Mouse (Mus musculus): ENCODE results near the gene Tarm1.
A peak's percentile ranks its signal among the peaks of the same experiment; 100 is the strongest.

The Tarm1 gene

GRCm38 (mm10) chr7:3502439-3502838 is at the start of gene Tarm1:
Gene Tarm1 (minus strand): TSS chr7:3502624.
- DNase-seq (ENCODE audit: extremely low spot score, low spot score), result no peak

GRCm38 (mm10) chr7:3505913-3506312 is 3.5 kb upstream of the Tarm1 start:
- no peak for DNase-seq (ENCODE audit: extremely low spot score, low spot score)

GRCm38 (mm10) chr7:3500406-3500805 is 2.0 kb downstream of the Tarm1 start:
- no peak for DNase-seq (ENCODE audit: extremely low spot score, low spot score)

DNA sequence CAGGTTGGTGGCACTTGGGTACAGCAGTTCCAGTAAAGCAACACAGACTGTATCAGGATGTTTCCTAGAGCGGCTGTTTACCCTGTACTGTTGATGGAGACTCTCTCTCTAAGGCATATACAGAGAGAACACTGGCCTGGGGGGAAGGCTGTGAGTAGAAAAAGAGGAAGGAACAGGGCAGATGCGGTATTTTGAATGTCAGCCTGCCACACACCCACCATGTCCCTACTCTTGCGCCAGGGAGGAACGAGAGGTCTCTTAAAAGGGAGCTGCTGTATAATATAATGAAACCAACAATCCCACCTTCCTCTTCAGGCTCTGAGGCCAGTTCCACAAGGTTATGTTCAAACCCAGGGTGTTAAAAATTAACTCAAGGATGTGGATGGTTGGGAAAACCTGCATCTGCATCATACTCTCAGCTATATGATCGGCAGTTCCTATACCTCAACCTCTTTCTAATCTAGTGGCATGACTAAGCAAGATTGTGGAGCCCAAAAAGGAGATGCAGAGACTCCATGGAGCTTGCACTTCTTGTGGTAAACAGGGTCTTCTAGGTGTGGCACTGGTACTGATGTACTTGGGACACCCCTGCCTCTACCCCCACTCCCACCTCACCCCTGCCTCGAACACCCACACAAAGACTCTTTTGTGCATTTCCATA is 20.3 kb downstream of the Tarm1 start:
- no peak for DNase-seq (ENCODE audit: extremely low spot score, low spot score)

GRCm38 (mm10) chr7:3476728-3477127 is 25.7 kb downstream of the Tarm1 start:
- DNase-seq (ENCODE audit: extremely low spot score, low spot score), result no peak

GRCm38 (mm10) chr7:3474291-3475080 is 27.9 kb downstream of the Tarm1 start:
- DNase-seq (ENCODE audit: extremely low spot score, low spot score), result peak; percentile 36

DNA sequence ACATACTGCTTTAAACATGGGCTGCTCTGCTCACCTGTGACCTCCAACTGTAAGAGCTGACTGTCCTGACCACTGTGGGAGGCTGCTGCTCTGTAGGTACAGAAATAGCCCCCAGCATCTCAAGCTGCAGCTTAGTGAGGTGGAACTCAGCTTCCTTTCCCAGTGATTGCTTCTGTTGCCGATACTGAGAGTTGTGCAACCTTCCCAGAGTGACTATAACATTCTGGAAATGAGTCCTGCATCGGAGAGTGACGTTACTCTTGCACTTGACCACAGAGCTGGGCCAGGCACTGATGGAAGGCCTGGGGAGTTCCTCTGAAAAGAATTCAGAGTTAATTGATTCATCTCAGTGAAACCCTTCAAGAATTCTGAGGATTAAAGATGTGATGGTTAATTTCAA is 29.6 kb downstream of the Tarm1 start:
- no peak for DNase-seq (ENCODE audit: extremely low spot score, low spot score)

GRCm38 (mm10) chr7:3468614-3469013 is 33.8 kb downstream of the Tarm1 start:
- no peak for DNase-seq (ENCODE audit: extremely low spot score, low spot score)

DNA sequence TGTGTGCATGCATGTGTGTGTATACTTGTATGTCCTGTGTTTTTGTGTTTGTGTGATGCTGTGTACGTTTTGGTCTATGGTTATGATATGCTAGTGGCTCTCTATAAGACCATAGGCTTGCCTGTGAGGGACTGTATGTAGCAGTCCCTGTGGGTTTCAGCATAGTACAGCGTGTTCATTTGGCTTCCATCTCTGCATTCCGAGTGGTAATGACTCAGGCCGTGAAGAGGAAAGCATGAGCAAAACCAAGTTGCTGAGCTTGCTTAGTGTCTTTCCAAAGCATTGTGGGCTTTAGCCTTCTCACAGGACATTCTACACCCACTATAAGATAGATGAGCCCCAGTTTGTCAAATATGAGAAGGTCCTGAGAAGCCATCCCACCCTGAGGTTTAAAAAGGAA is 39.1 kb downstream of the Tarm1 start:
- no peak for DNase-seq (ENCODE audit: extremely low spot score, low spot score)

- no peak for DNase-seq (ENCODE audit: extremely low spot score, low spot score)
These were observed 42.2 kb downstream of the Tarm1 start for GRCm38 (mm10) chr7:3460261-3460660.

GRCm38 (mm10) chr7:3457841-3458217 is 44.6 kb downstream of the Tarm1 start:
- DNase-seq (ENCODE audit: extremely low spot score, low spot score), result no peak

DNA sequence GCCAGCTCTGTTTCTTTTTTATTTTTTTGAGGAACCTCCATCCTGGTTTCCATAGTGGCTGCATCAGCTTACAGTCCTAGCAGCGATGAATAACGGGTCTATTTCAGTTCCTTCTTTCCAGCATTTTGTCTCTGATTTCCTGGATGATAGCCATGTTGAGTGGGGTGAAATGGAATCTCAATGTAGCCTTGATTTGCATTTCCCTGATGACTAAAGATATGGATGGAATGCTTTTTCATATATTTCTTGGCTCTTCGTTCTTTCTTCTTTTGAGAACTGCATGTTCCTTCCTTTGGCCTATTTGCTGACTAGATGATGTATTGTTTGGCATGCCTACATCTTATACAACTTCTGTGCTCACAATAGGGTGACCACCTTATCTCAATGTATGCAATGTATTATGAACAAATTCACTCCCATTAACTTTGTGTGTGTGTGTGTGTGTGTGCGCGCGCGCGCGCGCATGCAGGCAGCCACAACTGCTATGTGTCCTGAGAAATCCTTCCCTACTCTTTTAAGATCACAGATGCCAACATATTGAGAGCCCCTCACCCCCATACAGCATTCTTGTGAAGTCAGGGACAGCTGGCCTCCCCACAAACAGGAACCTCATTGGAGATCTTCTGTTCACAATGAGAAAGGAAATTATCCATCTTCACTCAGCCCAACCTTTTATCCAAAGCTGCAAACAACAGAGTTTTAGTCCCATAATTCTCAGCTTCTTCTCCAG is 45.1 kb downstream of the Tarm1 start:
- DNase-seq (ENCODE audit: extremely low spot score, low spot score), result no peak

DNA sequence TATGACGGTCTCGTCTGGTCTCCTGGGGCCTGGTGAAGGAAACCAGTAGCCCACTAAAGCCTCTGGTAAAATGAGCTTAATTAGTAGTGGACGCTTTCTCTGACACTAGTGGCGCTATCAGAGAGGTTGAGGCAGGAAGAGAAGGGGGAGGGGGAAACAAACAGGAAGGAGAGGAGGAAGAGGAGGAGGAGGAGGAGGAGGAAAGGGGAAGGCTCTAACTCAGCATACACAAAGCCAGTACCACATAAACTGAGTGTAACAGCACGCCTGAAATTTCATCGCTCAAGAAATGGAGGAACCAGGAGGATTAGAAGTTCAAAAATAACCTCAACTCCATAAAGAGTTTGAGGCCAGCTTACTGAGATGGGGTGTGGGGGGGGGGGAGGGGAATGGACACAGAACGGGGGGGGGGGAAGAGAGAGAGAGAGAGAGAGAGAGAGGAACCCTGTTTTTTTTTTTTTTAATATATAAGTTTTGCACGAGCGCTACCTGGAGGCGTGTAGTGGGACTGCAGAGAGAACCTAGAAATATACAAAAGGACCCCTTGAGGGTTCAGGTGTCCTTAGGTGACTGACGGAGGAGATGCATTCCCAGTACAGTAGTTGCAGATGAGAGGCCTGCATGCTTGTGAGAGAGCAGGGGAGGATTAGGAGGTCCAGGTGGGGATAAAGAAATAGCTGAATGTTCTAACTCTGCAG is 48.8 kb downstream of the Tarm1 start:
- DNase-seq (ENCODE audit: extremely low spot score, low spot score), result no peak

GRCm38 (mm10) chr7:3452821-3453485 is 49.5 kb downstream of the Tarm1 start:
- DNase-seq (ENCODE audit: extremely low spot score, low spot score), result no peak

DNA sequence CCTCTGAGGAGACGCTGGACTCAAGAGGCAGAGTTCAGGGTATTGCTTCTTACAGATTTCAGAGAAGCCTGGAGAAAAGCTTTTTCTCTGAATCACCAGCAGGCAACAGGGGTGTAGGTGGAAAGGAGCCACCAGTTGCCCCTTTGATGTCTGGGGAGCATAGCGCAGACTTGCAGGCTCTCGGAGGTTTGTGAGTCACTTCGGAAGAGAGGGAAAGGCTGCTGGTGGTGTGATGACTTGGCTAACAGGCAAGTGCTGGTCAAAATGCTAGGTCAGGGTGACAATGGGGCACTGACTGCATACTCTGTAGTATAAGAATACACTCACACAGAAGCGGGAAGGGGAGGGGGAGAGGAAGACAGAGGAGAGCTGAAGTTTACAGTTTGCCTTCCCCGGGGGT is 51.3 kb downstream of the Tarm1 start:
- no peak for DNase-seq (ENCODE audit: extremely low spot score, low spot score)

GRCm38 (mm10) chr7:3450671-3451070 is 51.8 kb downstream of the Tarm1 start:
- DNase-seq (ENCODE audit: extremely low spot score, low spot score), result no peak

- peak; percentile 84 for DNase-seq (ENCODE audit: extremely low spot score, low spot score)
These were observed 53.5 kb downstream of the Tarm1 start for GRCm38 (mm10) chr7:3448737-3449454.

DNA sequence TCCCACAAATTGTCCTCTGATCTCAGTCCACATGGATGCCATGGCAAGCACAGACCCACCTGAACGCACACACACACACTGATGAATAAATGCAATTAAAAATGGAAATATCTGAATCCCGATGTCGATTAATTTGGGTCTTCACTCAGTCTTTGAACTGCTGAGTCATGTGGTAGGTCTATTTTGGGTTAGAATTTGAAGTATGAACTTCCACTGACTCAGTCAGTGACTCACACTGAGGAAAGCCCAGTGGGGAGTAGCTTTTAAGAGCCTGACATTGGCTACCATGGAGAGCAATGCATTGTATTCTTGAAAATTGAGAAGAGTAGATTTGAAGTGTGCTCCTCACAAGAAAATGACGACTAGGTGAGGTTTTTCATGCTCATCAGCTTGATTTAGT is 55.4 kb downstream of the Tarm1 start:
- no peak for DNase-seq (ENCODE audit: extremely low spot score, low spot score)

DNA sequence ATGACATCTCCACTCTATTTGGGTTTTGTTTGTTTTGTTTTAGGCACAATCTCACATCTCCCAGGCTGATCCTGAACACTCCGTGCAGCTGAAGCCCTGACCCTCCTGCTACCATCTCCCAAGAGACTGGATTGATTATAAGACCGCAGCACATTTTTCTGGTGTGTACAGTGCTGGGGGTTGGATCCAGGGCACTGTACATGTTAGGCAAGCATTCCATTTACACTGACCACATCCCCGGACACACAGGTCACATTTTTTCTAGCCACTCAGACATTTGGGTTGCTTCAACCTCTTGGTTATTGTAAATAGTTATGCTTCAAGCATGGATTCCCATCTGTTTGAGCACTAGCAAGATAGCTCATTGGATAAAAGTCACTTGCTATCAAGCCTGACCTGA is 55.8 kb downstream of the Tarm1 start:
- DNase-seq (ENCODE audit: extremely low spot score, low spot score), result no peak

DNA sequence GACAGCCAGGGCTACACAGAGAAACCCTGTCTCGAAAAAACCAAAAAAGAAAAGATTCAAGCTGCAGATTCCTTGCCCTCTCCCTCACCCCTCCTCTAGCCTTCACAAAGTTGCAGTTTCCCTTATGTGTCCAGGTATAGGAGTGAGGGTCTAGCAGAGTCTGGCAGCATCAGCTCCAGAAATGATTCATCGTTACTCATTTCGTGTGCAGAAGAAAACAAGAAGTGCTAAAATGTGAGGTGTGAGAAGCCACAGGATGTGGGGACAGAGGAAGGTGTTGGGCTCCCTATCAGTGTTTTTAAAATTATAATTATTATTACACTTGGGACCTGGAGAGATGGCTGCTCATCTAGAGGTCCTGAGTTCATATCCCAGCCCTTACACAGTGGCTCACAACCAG is 57.7 kb downstream of the Tarm1 start:
- no peak for DNase-seq (ENCODE audit: extremely low spot score, low spot score)
